Mouse (Mus musculus): ENCODE data around the gene Adcy4.

Gene Adcy4

DNA sequence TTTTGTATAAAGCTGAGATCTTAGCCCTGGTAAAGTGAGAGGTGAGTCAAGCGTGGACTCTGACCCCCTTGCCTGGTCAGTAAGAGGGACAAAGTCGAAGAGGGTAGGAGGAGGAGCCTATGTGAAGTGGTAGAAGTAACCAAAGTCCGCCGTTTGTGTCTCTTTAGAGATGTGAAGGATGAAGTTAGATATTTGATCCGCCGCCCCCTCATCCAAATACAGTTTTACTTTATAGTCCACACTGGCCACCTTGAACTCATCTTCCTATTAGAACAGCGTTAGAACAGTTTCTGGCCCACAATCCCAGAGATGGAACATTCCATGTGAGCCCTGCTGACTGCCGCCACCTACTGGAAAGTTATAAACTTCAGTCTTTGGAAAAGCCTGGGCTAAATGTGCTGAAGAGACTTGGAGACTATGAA, 25.5 kb downstream of the Adcy4 start, which contains the start of gene Cideb:
TSS of gene Cideb (minus strand) at position 96 of the 422 bp plus-strand sequence.
- no peak for DNase-seq (ENCODE audit: low spot score)

DNA sequence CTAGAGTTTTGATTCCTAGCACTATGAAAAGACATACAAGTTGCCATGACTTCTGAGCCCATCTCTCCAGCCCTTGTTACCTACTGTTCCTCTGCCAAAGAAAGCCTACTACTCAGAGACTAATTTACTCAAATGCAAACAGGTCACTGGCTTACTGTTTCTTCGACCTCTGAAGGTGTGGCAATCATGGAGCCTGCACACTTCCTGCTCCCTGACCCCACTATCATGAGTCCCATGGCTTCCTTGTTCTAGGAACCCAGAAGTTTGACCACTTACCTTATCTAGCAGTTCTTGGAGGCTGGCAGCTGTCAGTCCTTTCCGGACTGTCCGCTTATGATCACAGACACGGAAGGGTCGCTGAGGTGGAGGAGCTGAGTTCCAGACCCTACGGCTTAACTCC, 26.3 kb downstream of the Adcy4 start:
- no peak for DNase-seq (ENCODE audit: low spot score)

DNA sequence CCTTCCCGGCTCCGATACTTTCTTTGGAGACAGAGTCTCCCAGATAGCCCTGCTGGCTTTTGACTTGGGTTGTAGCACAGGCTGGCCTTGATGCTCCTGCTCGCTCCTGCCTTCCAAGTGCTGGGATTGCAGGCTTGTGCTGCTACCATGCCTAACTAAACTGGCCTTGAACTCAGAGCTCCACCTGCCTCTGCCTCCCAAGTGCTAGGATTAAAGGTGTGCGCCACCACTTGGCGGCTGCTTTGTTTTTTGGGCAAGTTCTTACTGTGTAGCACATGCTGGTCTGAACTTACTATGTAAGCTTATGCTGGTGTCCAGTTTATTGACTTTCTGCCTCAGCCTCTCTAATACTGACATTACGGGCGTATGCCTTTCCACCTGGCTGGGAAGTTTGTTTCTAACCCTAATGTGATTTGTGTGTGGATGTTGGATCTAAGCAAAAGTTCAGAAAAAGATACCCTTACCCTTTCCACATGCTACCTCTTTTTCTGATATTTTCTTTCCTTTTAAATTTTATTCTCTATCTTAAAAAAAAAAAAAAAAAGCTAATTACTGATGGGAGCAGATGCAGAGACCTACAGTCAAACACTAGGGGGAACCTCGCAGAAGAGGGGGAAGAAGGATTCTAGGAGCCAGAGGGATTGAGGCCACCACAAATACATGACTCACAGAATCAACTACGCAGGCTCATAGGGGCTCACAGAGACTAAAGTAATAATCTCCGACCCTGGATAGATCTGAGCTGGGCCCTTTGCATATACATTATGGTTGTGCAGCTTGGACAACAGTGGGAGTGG, 36.6 kb downstream of the Adcy4 start:
- no peak for DNase-seq (ENCODE audit: low spot score)

GRCm38 (mm10) chr14:55745861-55746237, 38.0 kb downstream of the Adcy4 start:
- DNase-seq (ENCODE audit: low spot score): no peak

- DNase-seq (ENCODE audit: low spot score): peak; percentile 80
Measured at GRCm38 (mm10) chr14:55745180-55745860, 38.6 kb downstream of the Adcy4 start, which contains the start of the genes Dhrs1 and Nop9. TSS of gene Dhrs1 (minus strand) at chr14:55745690. TSS of gene Nop9 (plus strand) at chr14:55745693.

GRCm38 (mm10) chr14:55743711-55744110, 40.2 kb downstream of the Adcy4 start:
- DNase-seq (ENCODE audit: low spot score): peak; percentile 85

DNA sequence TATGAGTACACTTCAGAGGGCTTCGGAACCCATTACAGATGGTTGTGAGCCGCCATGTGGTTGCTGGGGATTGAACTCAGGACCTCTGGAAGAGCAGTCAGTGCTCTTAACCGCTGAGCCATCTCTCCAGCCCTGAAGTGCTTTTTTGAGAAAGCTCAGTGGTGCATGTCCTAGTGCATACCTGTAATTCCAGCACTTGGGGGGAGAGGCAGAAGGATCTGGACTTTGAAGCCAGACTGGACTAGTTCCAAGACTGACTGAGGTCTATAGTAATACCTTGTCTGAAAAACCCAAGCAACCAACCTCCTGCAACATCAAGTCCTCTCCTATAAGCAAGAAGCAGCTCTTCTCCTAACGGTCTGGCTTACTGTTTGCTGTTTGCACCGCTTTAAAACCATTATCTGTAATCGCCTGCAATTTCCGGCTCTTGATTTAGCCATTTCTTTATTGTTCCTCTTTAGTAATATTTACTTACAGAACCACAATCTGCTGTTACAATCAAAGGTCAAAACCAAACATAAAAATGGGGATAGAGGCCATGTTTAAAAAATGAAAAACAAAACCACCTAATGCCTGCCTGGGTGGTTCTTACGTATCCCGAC, 46.7 kb downstream of the Adcy4 start:
- DNase-seq (ENCODE audit: low spot score): no peak

DNA sequence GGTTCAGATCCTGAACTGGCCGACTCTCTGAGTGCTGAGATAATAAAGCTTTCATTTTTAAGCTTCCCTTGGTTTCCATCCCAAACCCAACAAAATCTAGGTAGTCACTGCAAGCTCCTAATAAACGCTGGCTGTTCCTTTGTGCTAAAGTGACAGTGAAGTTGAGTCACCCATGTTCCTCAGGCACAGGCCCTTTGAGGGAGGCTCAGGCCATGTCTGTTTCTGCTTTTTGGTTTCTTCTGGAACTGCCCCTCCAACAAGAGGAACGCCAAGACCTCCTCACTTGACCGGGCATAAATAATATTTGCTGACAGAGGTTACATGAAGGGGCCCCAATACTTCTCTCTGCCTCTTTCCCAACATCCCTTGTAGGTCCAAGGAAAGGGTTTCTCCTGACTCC, 48.1 kb downstream of the Adcy4 start:
- DNase-seq (ENCODE audit: low spot score): no peak

DNA sequence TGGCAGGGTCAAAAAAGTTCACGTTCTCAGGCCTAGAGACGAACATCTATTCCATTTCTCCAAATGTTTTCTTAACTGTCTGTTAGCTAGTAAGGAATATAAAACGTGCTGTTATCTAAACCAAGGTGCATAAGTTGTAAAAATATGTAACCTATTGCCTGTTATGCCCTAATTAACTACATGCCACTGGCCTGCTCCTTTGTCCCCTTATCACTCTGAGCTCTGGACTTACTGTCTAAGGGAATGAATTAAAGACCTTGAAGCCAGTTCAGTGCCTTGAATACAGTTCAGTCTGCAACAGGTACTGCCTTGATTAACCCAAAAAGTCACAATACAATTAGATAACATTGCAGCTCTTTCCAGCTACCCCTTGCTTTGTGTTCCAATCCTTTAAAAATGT, 48.6 kb downstream of the Adcy4 start:
- DNase-seq (ENCODE audit: low spot score): no peak

- no peak for DNase-seq (ENCODE audit: low spot score)
Measured at GRCm38 (mm10) chr14:55734869-55735268, 49.0 kb downstream of the Adcy4 start.

- DNase-seq (ENCODE audit: low spot score): no peak
Measured at GRCm38 (mm10) chr14:55733889-55734288, 50.0 kb downstream of the Adcy4 start.

- no peak for DNase-seq (ENCODE audit: low spot score)
Measured at GRCm38 (mm10) chr14:55730531-55731032, 53.3 kb downstream of the Adcy4 start.

DNA sequence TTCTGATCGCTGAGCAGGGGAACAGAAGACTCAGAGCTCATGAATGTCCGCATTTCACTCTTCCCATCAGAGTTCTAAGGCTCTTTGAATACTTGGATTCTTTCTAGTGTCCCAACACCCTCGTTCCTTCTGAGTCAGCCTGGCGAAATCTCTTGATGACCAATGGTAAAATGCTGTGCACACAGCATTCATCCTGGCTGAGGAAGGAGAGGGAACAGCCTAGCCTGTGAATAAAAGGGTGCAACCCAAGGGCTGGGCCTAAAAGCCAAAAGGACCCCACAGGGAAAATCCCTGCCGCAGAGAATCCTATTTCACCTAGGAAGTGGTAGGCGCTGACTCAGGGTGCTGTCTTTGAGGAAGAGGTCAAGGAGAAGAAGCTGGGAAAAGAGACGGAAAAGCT, 53.8 kb downstream of the Adcy4 start:
- no peak for DNase-seq (ENCODE audit: low spot score)

DNA sequence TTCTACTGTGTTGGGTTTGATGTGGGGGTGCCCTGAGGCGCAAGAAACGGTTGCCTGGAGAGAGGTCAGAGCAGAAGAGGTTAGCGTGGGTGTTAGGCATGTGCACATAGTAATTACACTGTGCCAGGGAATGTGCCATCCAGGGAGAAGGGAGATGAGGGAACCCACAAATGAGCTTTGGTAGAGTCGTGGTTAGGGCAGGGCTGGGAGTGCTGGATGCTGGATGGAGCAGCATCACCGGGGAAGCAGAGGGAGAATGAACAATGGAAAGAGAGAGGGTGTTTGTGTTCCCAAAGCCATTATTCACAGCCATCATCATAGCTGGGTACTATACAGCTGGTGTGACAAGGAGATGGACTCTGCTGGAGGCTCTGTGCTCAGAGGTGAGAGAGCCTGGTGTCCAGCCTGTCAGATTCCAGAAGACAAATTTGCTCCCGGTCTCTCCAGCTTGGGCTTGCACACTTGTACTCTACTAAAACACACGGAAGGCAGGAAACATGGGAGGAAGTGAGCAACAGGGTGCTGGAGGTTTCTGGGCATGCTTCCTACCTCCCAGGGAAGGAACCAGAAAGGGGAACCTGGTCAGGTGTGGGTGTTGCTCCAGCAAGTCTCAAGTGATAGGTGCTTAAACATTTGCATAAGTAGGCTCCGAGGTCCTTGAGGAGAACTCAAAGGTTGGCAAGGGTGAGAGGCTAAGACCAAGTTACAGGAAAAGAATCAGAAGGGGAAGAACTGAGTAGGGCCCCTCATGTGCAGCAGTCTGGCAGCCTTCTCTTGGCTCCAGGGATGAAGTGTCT, 55.8 kb downstream of the Adcy4 start:
- DNase-seq (ENCODE audit: low spot score): no peak

DNA sequence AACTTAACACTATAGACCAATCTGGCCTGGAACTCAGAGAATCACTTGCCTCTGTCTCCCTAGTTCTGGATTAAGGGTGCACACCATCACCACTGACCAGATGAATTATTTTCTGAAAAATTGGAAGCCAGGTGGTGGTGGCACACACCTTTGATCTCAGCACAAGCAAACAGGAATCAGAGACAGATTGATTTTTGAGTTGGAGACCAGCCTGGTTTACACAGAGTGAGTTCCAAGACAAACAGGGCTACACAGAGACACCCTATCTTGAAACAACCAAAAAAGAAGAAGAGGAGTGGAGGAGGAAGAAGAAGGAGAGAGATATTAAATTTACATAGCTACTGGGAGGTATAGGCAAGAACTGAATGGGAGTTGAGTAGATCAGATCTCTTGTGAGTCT, 57.6 kb downstream of the Adcy4 start:
- DNase-seq (ENCODE audit: low spot score): no peak

GRCm38 (mm10) chr14:55724411-55724871, 59.5 kb downstream of the Adcy4 start:
- DNase-seq (ENCODE audit: low spot score): peak; percentile 90

DNA sequence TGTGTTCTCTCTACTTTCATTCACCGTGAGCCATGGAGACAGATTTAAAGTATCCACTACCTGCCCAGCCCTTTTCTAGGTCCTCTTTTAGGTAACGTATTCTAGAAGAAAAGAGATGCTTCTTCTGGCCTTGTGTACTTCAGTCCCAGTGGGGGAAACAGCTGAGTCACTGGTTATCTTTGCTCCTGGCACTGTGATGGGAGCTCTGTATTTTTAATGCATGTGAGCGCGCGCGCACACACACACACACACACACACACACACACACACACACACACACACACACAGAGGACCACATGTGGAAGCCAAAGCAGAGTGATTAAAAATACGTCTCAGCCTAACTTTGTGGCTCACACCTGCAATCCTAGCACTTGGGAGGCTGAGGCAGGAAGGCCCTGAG, 60.5 kb downstream of the Adcy4 start:
- no peak for DNase-seq (ENCODE audit: low spot score)

GRCm38 (mm10) chr14:55722438-55722945, 61.4 kb downstream of the Adcy4 start:
- no peak for DNase-seq (ENCODE audit: low spot score)

DNA sequence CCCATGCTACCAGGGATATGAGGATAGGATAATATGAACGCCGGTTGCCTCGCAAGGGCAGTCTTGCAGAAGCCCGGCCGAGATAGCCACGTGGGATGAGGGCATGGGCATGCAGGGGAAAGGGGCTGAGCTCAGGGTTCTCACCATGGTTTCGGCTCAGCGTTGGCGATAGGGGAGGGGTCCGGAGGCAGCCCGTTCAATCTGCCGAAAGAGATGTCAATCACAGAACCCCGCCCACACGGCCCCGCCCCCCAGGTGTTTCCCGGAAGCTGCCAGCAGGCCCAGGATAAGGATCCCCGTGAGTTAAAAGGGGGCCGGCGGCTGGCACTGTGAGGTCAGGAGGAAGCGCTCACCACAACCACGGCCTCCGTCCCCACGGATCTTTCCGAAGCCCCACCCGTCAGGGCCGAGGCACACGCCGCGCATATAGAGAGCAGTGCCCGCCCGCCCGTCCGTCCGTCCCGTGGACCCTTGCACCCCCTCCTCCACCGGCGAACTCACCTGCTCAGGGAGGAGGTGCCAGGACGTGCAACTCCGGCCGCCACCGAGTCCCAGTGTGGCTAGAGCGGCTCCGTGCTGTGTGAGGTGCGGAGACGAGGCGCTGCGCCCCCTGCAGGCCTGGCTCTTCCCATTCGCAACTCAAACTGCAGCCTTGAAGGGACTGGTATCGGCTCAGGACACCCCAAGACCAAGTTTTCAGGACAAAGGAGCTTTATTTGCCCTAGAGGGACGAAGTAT, 62.0 kb downstream of the Adcy4 start, which contains the start of gene Rabggta:
TSS of gene Rabggta (minus strand) at position 564 of the 738 bp plus-strand sequence.
- peak; percentile 93 for DNase-seq (ENCODE audit: low spot score)

DNA sequence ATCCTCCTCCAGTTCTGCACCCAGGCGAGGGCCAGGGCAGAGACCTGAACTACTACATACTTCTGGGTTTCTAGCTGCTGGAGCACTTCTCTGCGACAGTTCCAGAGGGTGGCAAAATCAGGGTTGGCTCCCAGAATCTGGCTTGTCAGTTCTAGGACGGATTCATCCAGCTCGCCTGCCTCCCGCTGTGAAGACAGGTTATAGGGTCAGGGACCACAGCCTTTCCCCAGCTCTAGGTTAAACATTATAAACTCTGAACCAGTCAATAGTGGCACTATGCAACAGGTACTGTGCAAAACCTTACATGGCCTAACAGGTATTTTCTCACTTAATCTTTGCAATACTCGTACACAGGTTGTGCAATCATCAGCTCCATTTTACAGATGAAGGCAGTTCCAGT, 62.8 kb downstream of the Adcy4 start:
- no peak for DNase-seq (ENCODE audit: low spot score)

DNA sequence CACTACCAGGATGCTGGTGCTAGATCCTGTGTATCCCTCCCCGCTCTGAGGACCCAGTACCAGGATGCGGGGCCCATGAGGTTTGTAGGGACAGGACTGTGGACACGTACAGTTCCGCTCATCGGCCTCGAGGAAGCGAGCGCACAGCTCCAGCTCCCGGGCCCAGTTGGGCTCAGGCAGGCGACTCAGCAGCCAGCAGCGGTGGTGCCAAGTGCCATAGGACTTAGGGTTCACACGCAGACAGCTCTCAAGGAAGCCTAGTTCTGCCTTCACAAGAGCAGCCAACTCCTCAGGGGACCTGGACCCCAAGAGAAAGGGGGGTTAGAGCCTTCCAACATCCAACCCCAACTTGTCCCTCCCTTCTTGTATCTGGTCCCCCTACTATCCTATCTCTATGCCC, 63.2 kb downstream of the Adcy4 start:
- no peak for DNase-seq (ENCODE audit: low spot score)

All from T-cell, adult 2 months (primary cell).